ENCODE assay signal across 17 mouse cellular contexts in genomic region chr2:126424714-126425113, GRCm38 (mm10).
DNase-seq lines count a peak whose midpoint lies in the region; ATAC-seq lines count a peak whose summit lies in the region.
"Had no signal": no experiment of that assay in that cellular context is flagged by ENCODE, and none has a peak within 500 bp of the region (broad histone marks: within the 10 kb centered on the region; RNA-seq: fewer than 3 reads in every experiment).

No protein-coding gene starts in this region.

- intact Hi-C loops in left cerebral cortex, postnatal 4 days (cut with DNase I): loop anchor here (10.0 kb wide), 1 partner anchor 530 kb away; no protein-coding TSS in a partner anchor
- intact Hi-C loops in left cerebral cortex, postnatal 10 days (cut with DNase I): no loop called here

- H3K4me1 ChIP-seq in forebrain, embryonic 13.5 days: peaks cover 9% of the 10 kb centered on the region; the same call in 1 of the 2 replicates
- no peaks in the 10 kb centered on the region; the same call in 1 of the 2 replicates for H3K4me1 ChIP-seq in forebrain, embryonic 12.5 days
- H3K4me1 ChIP-seq in heart, embryonic 11.5 days (ENCODE audit: control insufficient read depth, insufficient read depth, low read length): no peaks in the 10 kb centered on the region
- H3K4me1 ChIP-seq: embryonic facial prominence, embryonic 12.5 days; hindbrain, embryonic 13.5 days; kidney, embryonic 15.5 days; midbrain, embryonic 13.5 days had no signal

- no peak overlapping the region for H3K4me2 ChIP-seq in forebrain, embryonic 13.5 days
- no peak overlapping the region for H3K4me2 ChIP-seq in forebrain, embryonic 12.5 days
- H3K4me2 ChIP-seq in heart, embryonic 11.5 days: no peak overlapping the region
- H3K4me2 ChIP-seq: embryonic facial prominence, embryonic 12.5 days; hindbrain, embryonic 13.5 days; kidney, embryonic 15.5 days; midbrain, embryonic 13.5 days had no signal

- H3K9ac ChIP-seq in forebrain, embryonic 13.5 days: no peak overlapping the region
- H3K9ac ChIP-seq in forebrain, embryonic 12.5 days: no peak overlapping the region
- no peak overlapping the region for H3K9ac ChIP-seq in heart, embryonic 11.5 days (ENCODE audit: low read depth, low read length)
- H3K9ac ChIP-seq: embryonic facial prominence, embryonic 12.5 days; hindbrain, embryonic 13.5 days; kidney, embryonic 15.5 days; midbrain, embryonic 13.5 days had no signal

- no peaks in the 10 kb centered on the region for H3K36me3 ChIP-seq in forebrain, embryonic 13.5 days (ENCODE audit: poor library complexity, severe bottlenecking)
- H3K36me3 ChIP-seq in forebrain, embryonic 12.5 days (replicated peaks): no peaks in the 10 kb centered on the region
- H3K36me3 ChIP-seq in heart, embryonic 11.5 days (ENCODE audit: control insufficient read depth, insufficient read depth, low read length): no peaks in the 10 kb centered on the region
- H3K36me3 ChIP-seq: embryonic facial prominence, embryonic 12.5 days; hindbrain, embryonic 13.5 days; kidney, embryonic 15.5 days; midbrain, embryonic 13.5 days had no signal

- 46% methylated on average over 8 of the region's 8 CpGs for WGBS in forebrain, embryonic 13.5 days
- WGBS in forebrain, embryonic 12.5 days: 57% methylated on average over 8 of the region's 8 CpGs
- WGBS in heart, embryonic 11.5 days (ENCODE audit: insufficient replicate concordance): 82% methylated on average over 8 of the region's 8 CpGs

- peak; percentile 55 for DNase-seq in left cerebral cortex, postnatal 4 days
- no peak for DNase-seq in left cerebral cortex, postnatal 10 days (ENCODE audit: extremely low spot score in 1 of 2, low spot score in 2 of 2)
- DNase-seq in cerebellum, postnatal 14 days: peak; percentile 48 to 65
- peak; percentile 40 for DNase-seq in retina, postnatal 1 day
- DNase-seq: adrenal gland, postnatal 36 days; gastrocnemius, postnatal 36 days; kidney, postnatal 4 days; thymus, adult 2 months had no signal

- peak; percentile 72 for ATAC-seq in forebrain, embryonic 13.5 days
- no peak for ATAC-seq in forebrain, embryonic 12.5 days (ENCODE audit: low FRiP score)
- no peak for ATAC-seq in heart, embryonic 11.5 days (replicated peaks; ENCODE audit: insufficient number of reproducible peaks, low FRiP score, low TSS enrichment)
- ATAC-seq: intestine, embryonic 16.5 days; midbrain, embryonic 13.5 days had no signal

- no peaks in the 10 kb centered on the region for H3K27me3 ChIP-seq in forebrain, embryonic 13.5 days
- H3K27me3 ChIP-seq in forebrain, embryonic 12.5 days: no peaks in the 10 kb centered on the region
- H3K27me3 ChIP-seq in heart, embryonic 11.5 days (ENCODE audit: control insufficient read depth, insufficient read depth, low read length): no peaks in the 10 kb centered on the region
- H3K27me3 ChIP-seq: embryonic facial prominence, embryonic 12.5 days; hindbrain, embryonic 13.5 days; kidney, embryonic 15.5 days; midbrain, embryonic 13.5 days had no signal

- H3K9me3 ChIP-seq in forebrain, embryonic 13.5 days (replicated peaks): no peaks in the 10 kb centered on the region
- no peaks in the 10 kb centered on the region for H3K9me3 ChIP-seq in forebrain, embryonic 12.5 days
- no peaks in the 10 kb centered on the region for H3K9me3 ChIP-seq in heart, embryonic 11.5 days (replicated peaks; ENCODE audit: control insufficient read depth, low read length)
- H3K9me3 ChIP-seq: embryonic facial prominence, embryonic 12.5 days; hindbrain, embryonic 13.5 days; kidney, embryonic 15.5 days; midbrain, embryonic 13.5 days had no signal

- no peak overlapping the region for H3K27ac ChIP-seq in forebrain, embryonic 13.5 days
- H3K27ac ChIP-seq in forebrain, embryonic 12.5 days: no peak overlapping the region
- H3K27ac ChIP-seq in heart, embryonic 11.5 days (ENCODE audit: low read depth, low read length): no peak overlapping the region
- H3K27ac ChIP-seq: embryonic facial prominence, embryonic 12.5 days; hindbrain, embryonic 13.5 days; kidney, embryonic 15.5 days; midbrain, embryonic 13.5 days had no signal

- no peak overlapping the region for H3K4me3 ChIP-seq in forebrain, embryonic 13.5 days
- H3K4me3 ChIP-seq in forebrain, embryonic 12.5 days (replicated peaks): no peak overlapping the region
- no peak overlapping the region for H3K4me3 ChIP-seq in heart, embryonic 11.5 days (ENCODE audit: low read depth, low read length)
- H3K4me3 ChIP-seq: embryonic facial prominence, embryonic 12.5 days; erythroblast, embryonic 14.5 days; hindbrain, embryonic 13.5 days; kidney, embryonic 15.5 days; midbrain, embryonic 13.5 days had no signal

Comparison
In these comparisons a context has a peak if more than half of its experiments do, and no peak if none do; other contexts are left out.
1. DNase-seq: peak in left cerebral cortex, postnatal 4 days (single experiment), cerebellum, postnatal 14 days (2 of 2) and retina, postnatal 1 day (single experiment); none in left cerebral cortex, postnatal 10 days (0 of 2).